Mouse (Mus musculus) forebrain, embryonic 12.5 days (tissue): ENCODE results near the gene Gstp2. TPM values are rescaled to one million over a fixed set of nuclear protein-coding genes. Genes with fewer than 3 reads are reported as not detected.

Source experiments
- ATAC-seq: fragments of 200-750 bp; cut with Nextera tagmentation; 2 replicates; pipeline ENCODE4 v1.8.0; 2017; ENCODE audit warnings: moderate TSS enrichment; ENCODE audit not compliant: low FRiP score
- H3K27ac ChIP-seq: fragments of 300-500 bp; sonication (generic); 2 replicates; pipeline ENCODE4 v1.5.1; 2016; ENCODE audit warnings: mild to moderate bottlenecking
- H3K27me3 ChIP-seq: fragments of 300-500 bp; sonication (generic); 2 replicates; pipeline ENCODE4 v1.6.1; 2016; ENCODE audit warnings: mild to moderate bottlenecking
- H3K36me3 ChIP-seq: fragments of 300-500 bp; sonication (generic); replicated peaks from 2 replicates; pipeline ENCODE4 v1.6.1; 2016; ENCODE audit warnings: mild to moderate bottlenecking
- H3K4me1 ChIP-seq: fragments of 300-500 bp; sonication (generic); 2 replicates; pipeline ENCODE4 v1.6.1; 2016
- H3K4me2 ChIP-seq: fragments of 300-500 bp; sonication (generic); 2 replicates; pipeline ENCODE4 v1.6.1; 2016; ENCODE audit warnings: mild to moderate bottlenecking, moderate library complexity
- H3K4me3 ChIP-seq: fragments of 300-500 bp; sonication (generic); replicated peaks from 2 replicates; pipeline ENCODE4 v1.5.1; 2016; ENCODE audit warnings: mild to moderate bottlenecking
- H3K9ac ChIP-seq: fragments of 300-500 bp; sonication (generic); 2 replicates; pipeline ENCODE4 v1.6.1; 2016; ENCODE audit warnings: mild to moderate bottlenecking
- H3K9me3 ChIP-seq: fragments of 300-500 bp; sonication (generic); 2 replicates; pipeline ENCODE4 v1.6.1; 2016
- WGBS: fragments of 180-500 bp; shearing (Covaris S2); methylation state at CpG from one replicate; pipeline ENCODE4 v1.1.7; 2016; 5-methylcytosine and 5-hydroxymethylcytosine counted together
- polyA plus RNA-seq: library from polyadenylated mRNA; unstranded; fragments of >200 nt; fragmentation: Nextera tagmentation; extraction: Ambion mirVana; gene quantifications from 2 replicates; pipeline ENCODE4 v1.2.1, GENCODE M21; 2016

The Gstp2 gene
- polyA plus RNA-seq, 1 experiment from 2014 or later = 5.5 TPM

DNA sequence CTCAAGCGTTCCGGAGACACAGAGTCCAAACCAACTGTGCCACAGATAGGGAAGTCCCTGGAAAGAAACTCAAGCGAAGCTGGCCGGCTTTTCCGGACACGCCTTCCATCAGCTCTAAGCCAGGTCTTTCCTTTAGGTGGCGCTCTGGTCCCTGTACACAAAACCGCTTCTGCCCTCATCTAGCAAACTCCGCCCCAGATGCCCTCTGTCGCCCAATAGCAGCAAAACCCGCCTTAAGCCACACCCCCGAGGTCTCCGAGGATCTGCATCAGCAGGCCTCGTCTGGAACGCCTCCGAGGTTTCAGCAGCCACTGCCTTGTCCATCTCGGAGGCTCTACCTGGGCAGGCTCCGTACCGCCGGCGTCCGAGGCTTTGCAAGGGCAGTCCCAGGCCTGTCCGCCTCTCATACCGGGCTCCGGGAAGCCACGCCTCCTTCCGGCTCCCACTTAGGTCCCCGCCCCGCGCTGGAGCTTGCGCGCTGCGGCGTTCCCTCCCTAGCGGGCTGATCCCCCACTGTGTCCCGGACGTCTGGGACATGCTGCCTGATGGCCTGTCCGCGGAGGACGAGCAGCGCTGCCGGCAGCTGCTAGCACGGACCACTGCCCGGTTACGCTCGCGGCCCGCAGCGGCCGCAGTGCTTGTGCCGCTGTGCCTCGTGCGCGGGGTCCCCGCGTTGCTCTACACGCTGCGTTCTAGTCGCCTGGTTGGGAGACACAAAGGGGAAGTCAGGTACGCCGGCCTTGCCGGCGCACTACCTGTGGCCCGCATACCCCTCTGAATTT lies 45.5 kb downstream of the Gstp2 start, which contains the start of the genes Nudt8 and Gm49405:
TSS of gene Nudt8 (plus strand) at position 462 of the 782 bp plus-strand sequence.
TSS of gene Gm49405 (plus strand) at position 508 of the 782 bp plus-strand sequence.
- ATAC-seq = peak; percentile 91
- peak within 1 kb of the TSS; percentile 93 for H3K9ac ChIP-seq
- H3K9me3 ChIP-seq = no peaks in the 10 kb centered on the region

GRCm38 (mm10) chr19:3999121-3999730 lies 46.6 kb downstream of the Gstp2 start:
- H3K27ac ChIP-seq = no peak overlapping the region
- H3K9me3 ChIP-seq = no peaks in the 10 kb centered on the region

More for the DNA sequence above, 45.5 kb downstream of the Gstp2 start, which contains the start of the genes Nudt8 and Gm49405:
- H3K4me3 ChIP-seq = peak within 1 kb of the TSS; percentile 77
- H3K4me2 ChIP-seq = peak within 1 kb of the TSS; percentile 89
- H3K36me3 ChIP-seq = 0 out of 2 replicates have a peak, but pooled peaks cover 3% of the 10 kb centered on the region
- under 1% methylated on average over 64 of the region's 64 CpGs for WGBS
- peaks cover 4% of the 10 kb centered on the region; the same call in 1 of the 2 replicates for H3K27me3 ChIP-seq
- H3K27ac ChIP-seq = peak within 1 kb of the TSS; percentile 98
- peaks cover 16% of the 10 kb centered on the region for H3K4me1 ChIP-seq

GRCm38 (mm10) chr19:3998335-3998734 lies 47.5 kb downstream of the Gstp2 start:
- H3K4me3 ChIP-seq = no peak overlapping the region
- H3K4me1 ChIP-seq = peaks cover 16% of the 10 kb centered on the region
- no peak overlapping the region for H3K4me2 ChIP-seq
- no peaks in the 10 kb centered on the region for H3K9me3 ChIP-seq
- 79% methylated on average over 8 of the region's 8 CpGs for WGBS
- H3K27me3 ChIP-seq = peaks cover 4% of the 10 kb centered on the region; the same call in 1 of the 2 replicates
- H3K9ac ChIP-seq = no peak overlapping the region
- ATAC-seq = no peak
- H3K36me3 ChIP-seq = no peaks in the 10 kb centered on the region
- H3K27ac ChIP-seq = no peak overlapping the region

More at GRCm38 (mm10) chr19:3999121-3999730, 46.6 kb downstream of the Gstp2 start:
- H3K4me3 ChIP-seq = no peak overlapping the region
- H3K9ac ChIP-seq = 0 out of 2 replicates have a peak overlapping the region, but pooled peaks have one; percentile 93
- peak overlapping the region; percentile 89 for H3K4me2 ChIP-seq
- peaks cover 4% of the 10 kb centered on the region; the same call in 1 of the 2 replicates for H3K27me3 ChIP-seq
- peaks cover 16% of the 10 kb centered on the region for H3K4me1 ChIP-seq
- no peaks in the 10 kb centered on the region for H3K36me3 ChIP-seq
- 91% methylated on average over 9 of the region's 9 CpGs for WGBS
- ATAC-seq = no peak

DNA sequence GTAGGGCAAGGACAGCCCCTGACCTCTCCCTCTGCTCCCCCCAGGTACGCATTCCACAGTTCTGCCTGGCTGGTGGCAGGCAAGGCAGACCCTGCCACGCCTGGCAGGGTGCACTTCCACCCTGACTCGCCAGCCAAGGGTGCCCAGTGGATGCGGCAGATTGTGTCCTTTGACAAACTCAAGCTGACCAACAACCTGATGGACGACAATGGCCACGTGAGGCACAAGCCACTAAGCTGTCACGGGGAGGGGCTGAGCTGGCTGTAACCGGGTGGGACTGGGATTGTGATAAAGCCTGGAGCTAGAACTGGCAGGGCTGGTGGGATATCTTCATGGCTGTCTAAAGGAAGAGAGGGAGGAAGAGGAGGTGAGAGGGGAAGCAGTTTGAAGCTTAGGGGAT lies 48.6 kb downstream of the Gstp2 start:
- H3K4me2 ChIP-seq = no peak overlapping the region
- H3K27ac ChIP-seq = no peak overlapping the region
- no peaks in the 10 kb centered on the region for H3K36me3 ChIP-seq
- no peak for ATAC-seq
- H3K4me3 ChIP-seq = no peak overlapping the region
- H3K4me1 ChIP-seq = peaks cover 16% of the 10 kb centered on the region
- H3K27me3 ChIP-seq = peaks cover 9% of the 10 kb centered on the region
- no peaks in the 10 kb centered on the region for H3K9me3 ChIP-seq
- WGBS = 70% methylated on average over 8 of the region's 8 CpGs
- H3K9ac ChIP-seq = no peak overlapping the region

GRCm38 (mm10) chr19:3996747-3997146 lies 49.1 kb downstream of the Gstp2 start:
- Histone ChIP-seq H3K27me3 (peaks cover 9% of the 10 kb centered on the region), H3K4me3 (no peak overlapping the region), H3K4me1 (peaks cover 14% of the 10 kb centered on the region), H3K9ac (no peak overlapping the region), H3K36me3 (no peaks in the 10 kb centered on the region), H3K27ac (no peak overlapping the region), H3K4me2 (no peak overlapping the region), H3K9me3 (no peaks in the 10 kb centered on the region)
- WGBS = 86% methylated on average over 8 of the region's 8 CpGs
- no peak for ATAC-seq

DNA sequence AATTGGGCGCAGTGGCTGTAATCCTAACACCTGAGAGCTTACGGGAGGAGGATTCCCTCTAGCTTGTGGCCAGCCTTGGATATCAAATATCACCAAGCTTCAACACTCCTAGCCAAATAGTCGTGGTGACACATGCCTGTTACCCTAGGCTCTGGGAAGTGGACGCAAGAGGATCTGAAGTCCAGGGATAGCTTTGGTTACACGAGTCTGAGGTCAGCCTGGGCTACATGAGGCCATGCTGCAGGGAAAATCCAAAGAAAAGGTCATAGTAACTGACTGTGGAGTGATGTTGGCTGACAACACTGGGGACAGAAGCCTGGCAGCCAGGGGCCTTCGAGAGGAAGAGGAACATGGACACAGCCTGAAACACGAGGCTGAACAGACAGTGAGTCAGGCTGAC lies 49.7 kb downstream of the Gstp2 start:
- Histone ChIP-seq H3K4me2 (no peak overlapping the region), H3K9me3 (no peaks in the 10 kb centered on the region), H3K36me3 (no peaks in the 10 kb centered on the region), H3K9ac (no peak overlapping the region), H3K27ac (no peak overlapping the region), H3K4me1 (peaks cover 8% of the 10 kb centered on the region), H3K4me3 (no peak overlapping the region), H3K27me3 (peaks cover 9% of the 10 kb centered on the region)
- 74% methylated on average over 7 of the region's 7 CpGs for WGBS
- ATAC-seq = no peak

DNA sequence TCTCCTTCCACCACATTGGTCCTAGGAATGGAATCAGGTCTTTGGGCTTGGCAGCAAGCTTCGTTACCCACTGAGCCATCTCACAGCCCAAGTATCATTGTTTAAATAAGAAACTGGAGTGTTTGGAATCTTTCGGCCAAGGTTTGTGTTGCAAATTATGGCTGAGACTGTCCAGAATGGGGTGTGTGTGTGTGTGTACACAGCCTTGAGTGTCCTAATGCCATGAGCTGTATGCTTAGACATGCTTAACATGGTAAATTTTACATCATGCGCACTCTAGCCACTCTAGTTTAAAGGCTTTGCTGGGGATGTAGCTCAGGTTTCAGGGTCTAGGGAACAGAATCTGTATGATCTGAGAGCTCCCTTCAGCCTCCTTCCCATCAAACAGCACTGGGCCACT lies 50.3 kb downstream of the Gstp2 start:
- H3K4me1 ChIP-seq = peaks cover 5% of the 10 kb centered on the region
- 91% methylated on average over 3 of the region's 3 CpGs for WGBS
- ATAC-seq = no peak
- H3K4me3 ChIP-seq = no peak overlapping the region
- H3K36me3 ChIP-seq = no peaks in the 10 kb centered on the region
- no peak overlapping the region for H3K9ac ChIP-seq
- no peak overlapping the region for H3K4me2 ChIP-seq
- H3K27me3 ChIP-seq = peaks cover 9% of the 10 kb centered on the region
- no peak overlapping the region for H3K27ac ChIP-seq
- no peaks in the 10 kb centered on the region for H3K9me3 ChIP-seq

DNA sequence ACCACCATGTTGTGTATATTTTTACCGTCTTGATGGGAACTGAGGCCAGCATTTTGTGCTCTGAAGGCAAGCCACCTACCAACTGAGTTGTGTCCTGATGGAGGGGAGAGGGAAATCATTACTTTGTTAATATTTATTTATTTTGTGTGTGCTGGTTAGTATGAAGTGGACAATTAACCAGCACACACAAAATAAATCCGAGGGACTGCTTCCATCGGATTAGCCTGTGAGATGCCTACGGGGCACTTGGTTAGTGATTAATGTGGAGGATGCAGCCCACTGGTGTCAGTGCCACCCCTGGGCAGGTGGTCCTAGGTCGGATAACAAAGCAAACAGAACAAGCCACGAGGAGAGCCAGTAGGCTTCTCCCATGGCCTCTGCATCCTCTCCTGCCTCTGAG lies 50.9 kb downstream of the Gstp2 start:
- ATAC-seq = no peak
- WGBS = 64% methylated on average over 6 of the region's 6 CpGs

DNA sequence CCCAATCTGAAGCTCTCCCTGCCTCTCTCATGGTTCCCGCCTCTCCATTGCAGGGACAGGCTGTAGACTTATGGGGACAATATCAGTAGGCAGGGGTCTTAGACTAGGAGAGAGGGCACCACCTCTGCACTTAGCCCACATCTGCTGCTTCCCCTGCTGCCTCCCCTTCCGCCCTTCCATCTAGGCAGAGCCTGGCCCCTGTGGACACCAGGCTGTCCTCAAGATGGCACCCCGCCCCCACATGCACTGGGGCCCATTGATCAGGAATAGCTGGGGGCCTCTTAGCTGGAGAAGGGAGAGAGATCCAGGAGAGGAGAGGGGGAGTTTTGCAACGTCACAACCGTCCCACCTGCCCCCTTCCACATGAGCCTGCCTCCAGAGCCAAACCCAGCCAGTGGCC lies 53.4 kb downstream of the Gstp2 start, which contains the start of gene Tbx10:
TSS of gene Tbx10 (plus strand) at position 337 of the 400 bp plus-strand sequence.
- no peak within 1 kb of the TSS for H3K4me3 ChIP-seq
- H3K36me3 ChIP-seq = no peaks in the 10 kb centered on the region
- no peak within 1 kb of the TSS for H3K4me2 ChIP-seq
- H3K9me3 ChIP-seq = peaks cover 6% of the 10 kb centered on the region; the same call in 1 of the 2 replicates
- peaks cover 9% of the 10 kb centered on the region for H3K27me3 ChIP-seq
- WGBS = 69% methylated on average over 5 of the region's 5 CpGs
- H3K9ac ChIP-seq = no peak within 1 kb of the TSS
- no peak within 1 kb of the TSS for H3K27ac ChIP-seq
- no peak for ATAC-seq
- H3K4me1 ChIP-seq = no peaks in the 10 kb centered on the region; the same call in 1 of the 2 replicates

More for the DNA sequence above, 50.9 kb downstream of the Gstp2 start:
- no peak overlapping the region for H3K4me3 ChIP-seq
- H3K4me1 ChIP-seq = peaks cover 5% of the 10 kb centered on the region
- H3K27ac ChIP-seq = no peak overlapping the region
- H3K27me3 ChIP-seq = peaks cover 9% of the 10 kb centered on the region
- H3K36me3 ChIP-seq = no peaks in the 10 kb centered on the region
- no peaks in the 10 kb centered on the region for H3K9me3 ChIP-seq
- no peak overlapping the region for H3K4me2 ChIP-seq
- no peak overlapping the region for H3K9ac ChIP-seq

DNA sequence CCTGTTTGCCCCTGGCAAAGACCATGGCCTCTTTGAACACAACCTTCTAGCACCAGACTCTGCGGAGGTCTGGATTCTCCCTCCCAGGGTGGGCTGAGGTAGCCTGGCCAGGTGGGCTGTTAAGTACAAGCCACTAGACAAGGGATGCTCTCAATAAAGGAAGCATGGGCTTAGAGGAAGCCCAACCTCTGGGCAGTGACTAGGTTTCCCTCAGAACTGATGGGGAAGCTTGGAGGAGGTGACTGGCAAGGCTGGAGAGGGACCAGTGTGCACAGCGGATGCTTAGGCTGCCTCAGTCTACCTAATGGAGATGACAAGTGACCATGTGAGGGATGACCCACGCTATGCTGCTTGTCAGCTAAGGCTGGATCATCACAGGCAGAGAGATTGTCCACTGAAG lies 53.9 kb downstream of the Gstp2 start:
- Histone ChIP-seq H3K36me3 (no peaks in the 10 kb centered on the region), H3K27me3 (peaks cover 6% of the 10 kb centered on the region; the same call in 1 of the 2 replicates), H3K4me2 (no peak overlapping the region), H3K9ac (no peak overlapping the region), H3K9me3 (peaks cover 6% of the 10 kb centered on the region; the same call in 1 of the 2 replicates), H3K4me3 (no peak overlapping the region), H3K4me1 (no peaks in the 10 kb centered on the region; the same call in 1 of the 2 replicates), H3K27ac (no peak overlapping the region)
- no peak for ATAC-seq
- WGBS = 81% methylated on average over 3 of the region's 3 CpGs

DNA sequence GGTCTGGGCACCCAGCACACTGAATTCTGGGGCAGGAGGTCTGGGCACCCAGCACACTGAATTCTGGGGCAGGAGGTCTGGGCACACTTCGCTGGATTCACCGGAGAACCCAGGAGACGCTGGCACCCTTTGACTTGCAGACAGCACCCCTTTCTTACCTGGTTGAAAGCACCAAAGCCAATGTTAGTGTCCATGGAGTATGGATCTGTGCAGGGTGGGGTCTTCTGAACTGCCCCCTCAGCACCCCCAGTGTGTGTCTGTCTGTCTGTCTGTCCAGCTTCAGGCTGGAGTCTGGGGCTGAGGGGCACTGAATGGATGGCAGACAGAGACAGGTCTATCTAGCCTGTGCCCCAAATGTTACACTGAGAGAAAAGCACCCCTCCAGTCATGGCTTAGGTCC lies 54.3 kb downstream of the Gstp2 start:
- Histone ChIP-seq H3K4me2 (no peak overlapping the region), H3K4me1 (no peaks in the 10 kb centered on the region; the same call in 1 of the 2 replicates), H3K36me3 (no peaks in the 10 kb centered on the region), H3K9ac (no peak overlapping the region), H3K27ac (no peak overlapping the region), H3K9me3 (peaks cover 6% of the 10 kb centered on the region; the same call in 1 of the 2 replicates), H3K27me3 (peaks cover 6% of the 10 kb centered on the region; the same call in 1 of the 2 replicates), H3K4me3 (no peak overlapping the region)
- WGBS = 95% methylated on average over 3 of the region's 3 CpGs
- no peak for ATAC-seq

GRCm38 (mm10) chr19:3990804-3991203 lies 55.0 kb downstream of the Gstp2 start:
- Histone ChIP-seq H3K9me3 (peaks cover 6% of the 10 kb centered on the region; the same call in 1 of the 2 replicates), H3K27ac (no peak overlapping the region), H3K4me3 (no peak overlapping the region), H3K27me3 (peaks cover 6% of the 10 kb centered on the region; the same call in 1 of the 2 replicates), H3K4me2 (no peak overlapping the region), H3K4me1 (no peaks in the 10 kb centered on the region; the same call in 1 of the 2 replicates), H3K9ac (no peak overlapping the region), H3K36me3 (no peaks in the 10 kb centered on the region)
- WGBS = 71% methylated on average over 6 of the region's 6 CpGs
- ATAC-seq = no peak
